In genomic region chr9:106195693-106196092, GRCm38 (mm10) we compare ENCODE assay signal across 16 mouse cellular contexts. TPM values are rescaled to one million over a fixed set of nuclear protein-coding genes. Genes with fewer than 3 reads are reported as not detected.
A peak's percentile ranks its signal among the peaks of the same experiment; 100 is the strongest.
DNase-seq lines count a peak whose midpoint lies in the region; ATAC-seq lines count a peak whose summit lies in the region.
"Had no signal": no experiment of that assay in that cellular context is flagged by ENCODE, and none has a peak within 500 bp of the region (broad histone marks: within the 10 kb centered on the region; RNA-seq: fewer than 3 reads in every experiment).

No protein-coding gene starts in this region.

- H3K27ac ChIP-seq in forebrain, embryonic 13.5 days: 0 out of 2 replicates have a peak overlapping the region, but pooled peaks have one; percentile 0
- no peak overlapping the region for H3K27ac ChIP-seq in forebrain, embryonic 10.5 days
- peak overlapping the region; percentile 54 for H3K27ac ChIP-seq in midbrain, embryonic 15.5 days
- no peak overlapping the region for H3K27ac ChIP-seq in heart, embryonic 12.5 days (ENCODE audit: poor library complexity, severe bottlenecking)
- H3K27ac ChIP-seq: heart, embryonic 13.5 days; intestine, embryonic 15.5 days had no signal

- no peak overlapping the region for H3K9ac ChIP-seq in forebrain, embryonic 13.5 days
- no peak overlapping the region for H3K9ac ChIP-seq in midbrain, embryonic 15.5 days
- no peak overlapping the region for H3K9ac ChIP-seq in heart, embryonic 12.5 days
- H3K9ac ChIP-seq: heart, embryonic 13.5 days; intestine, embryonic 15.5 days; liver, postnatal 0 days had no signal

- H3K4me3 ChIP-seq in forebrain, embryonic 13.5 days: no peak overlapping the region
- H3K4me3 ChIP-seq in forebrain, embryonic 10.5 days: no peak overlapping the region
- no peak overlapping the region for H3K4me3 ChIP-seq in midbrain, embryonic 15.5 days
- H3K4me3 ChIP-seq in heart, embryonic 12.5 days: no peak overlapping the region
- H3K4me3 ChIP-seq: heart, embryonic 13.5 days; intestine, embryonic 15.5 days; megakaryocyte, embryonic 14.5 days had no signal

- no peak for DNase-seq in forebrain, embryonic 10.5 days (ENCODE audit: extremely low spot score, low spot score)
- peak; percentile 56 to 64 for DNase-seq in left cerebral cortex, postnatal 25 days (ENCODE audit: low spot score in 2 of 2)
- DNase-seq in left cerebral cortex, adult 11 months (ENCODE audit: low spot score): no peak
- peak; percentile 79 to 81 for DNase-seq in cerebellum, postnatal 10 days
- DNase-seq in natural killer cell, adult 2 months (ENCODE audit: low spot score in 2 of 2): no peak
- DNase-seq: adrenal gland, adult 8-10 months; kidney, postnatal 25 days; liver, postnatal 0 days; spleen, adult 18-20 months had no signal

- intact Hi-C loops in left cerebral cortex, postnatal 25 days (cut with DNase I): no loop called here

- H3K4me2 ChIP-seq in forebrain, embryonic 13.5 days: no peak overlapping the region
- 0 out of 2 replicates have a peak overlapping the region, but pooled peaks have one; percentile 0 for H3K4me2 ChIP-seq in midbrain, embryonic 15.5 days
- H3K4me2 ChIP-seq in heart, embryonic 12.5 days: no peak overlapping the region
- H3K4me2 ChIP-seq: heart, embryonic 13.5 days; intestine, embryonic 15.5 days had no signal

- no peak for ATAC-seq in forebrain, embryonic 13.5 days
- peak; percentile 60 for ATAC-seq in midbrain, embryonic 15.5 days (replicated peaks)
- no peak for ATAC-seq in heart, embryonic 12.5 days (ENCODE audit: insufficient number of reproducible peaks, low FRiP score)
- ATAC-seq: intestine, embryonic 15.5 days; liver, postnatal 0 days had no signal

- H3K36me3 ChIP-seq in forebrain, embryonic 13.5 days (ENCODE audit: poor library complexity, severe bottlenecking): peaks cover 39% of the 10 kb centered on the region
- peaks cover 69% of the 10 kb centered on the region for H3K36me3 ChIP-seq in forebrain, embryonic 10.5 days (replicated peaks)
- H3K36me3 ChIP-seq in midbrain, embryonic 15.5 days (replicated peaks): peaks cover 4% of the 10 kb centered on the region; the same call in 1 of the 2 replicates
- H3K36me3 ChIP-seq in heart, embryonic 12.5 days: peaks cover 56% of the 10 kb centered on the region

- 80% methylated on average over 8 of the region's 8 CpGs for WGBS in forebrain, embryonic 13.5 days
- WGBS in forebrain, embryonic 10.5 days: 90% methylated on average over 8 of the region's 8 CpGs
- WGBS in midbrain, embryonic 15.5 days: 61% methylated on average over 8 of the region's 8 CpGs
- 88% methylated on average over 8 of the region's 8 CpGs for WGBS in heart, embryonic 12.5 days

- no peaks in the 10 kb centered on the region for H3K9me3 ChIP-seq in forebrain, embryonic 13.5 days (replicated peaks)
- H3K9me3 ChIP-seq in forebrain, embryonic 10.5 days: no peaks in the 10 kb centered on the region
- H3K9me3 ChIP-seq in midbrain, embryonic 15.5 days: no peaks in the 10 kb centered on the region
- no peaks in the 10 kb centered on the region for H3K9me3 ChIP-seq in heart, embryonic 12.5 days (replicated peaks)
- H3K9me3 ChIP-seq: heart, embryonic 13.5 days; intestine, embryonic 15.5 days; megakaryocyte, embryonic 14.5 days had no signal

- peaks cover 27% of the 10 kb centered on the region for H3K4me1 ChIP-seq in forebrain, embryonic 13.5 days
- peaks cover 39% of the 10 kb centered on the region for H3K4me1 ChIP-seq in forebrain, embryonic 10.5 days
- H3K4me1 ChIP-seq in midbrain, embryonic 15.5 days: peaks cover 30% of the 10 kb centered on the region
- H3K4me1 ChIP-seq in heart, embryonic 12.5 days (replicated peaks): peaks cover 21% of the 10 kb centered on the region

- 0 out of 2 replicates have a peak, but pooled peaks cover 12% of the 10 kb centered on the region for H3K27me3 ChIP-seq in forebrain, embryonic 13.5 days
- H3K27me3 ChIP-seq in forebrain, embryonic 10.5 days (ENCODE audit: poor library complexity, severe bottlenecking): peaks cover 12% of the 10 kb centered on the region
- 0 out of 2 replicates have a peak, but pooled peaks cover 5% of the 10 kb centered on the region for H3K27me3 ChIP-seq in midbrain, embryonic 15.5 days (replicated peaks)
- H3K27me3 ChIP-seq in heart, embryonic 12.5 days (replicated peaks): no peaks in the 10 kb centered on the region
- H3K27me3 ChIP-seq: heart, embryonic 13.5 days; intestine, embryonic 15.5 days; megakaryocyte, embryonic 14.5 days had no signal

RNA-seq across cellular contexts. Expression of gene Ppm1m, which starts 3.9 kb away (rescaled TPM):
- 19.5 and 20.1 TPM in 2 replicates for polyA plus RNA-seq in forebrain, embryonic 13.5 days (2015; fragmentation: Nextera tagmentation; extraction: Ambion mirVana)
- 42.0 and 50.7 TPM in 2 replicates for polyA plus RNA-seq in forebrain, embryonic 10.5 days (2016; fragmentation: Nextera tagmentation; extraction: Ambion mirVana)
- 10 to 100 TPM; 18.0 to 24.7 TPM for total RNA-seq in left cerebral cortex, postnatal 25 days (2021)
- polyA plus RNA-seq in midbrain, embryonic 15.5 days (2015; fragmentation: Nextera tagmentation; extraction: Ambion mirVana): 17.2 and 20.5 TPM in 2 replicates
- polyA plus RNA-seq in heart, embryonic 12.5 days (2016; fragmentation: Nextera tagmentation; extraction: Ambion mirVana): 30.7 and 34.1 TPM in 2 replicates

RNA-seq across cellular contexts. Expression of gene Twf2, which starts 7.2 kb away (rescaled TPM):
- polyA plus RNA-seq in forebrain, embryonic 13.5 days (2015; fragmentation: Nextera tagmentation; extraction: Ambion mirVana): 48.0 and 51.7 TPM in 2 replicates
- 70.9 and 71.8 TPM in 2 replicates for polyA plus RNA-seq in forebrain, embryonic 10.5 days (2016; fragmentation: Nextera tagmentation; extraction: Ambion mirVana)
- total RNA-seq in left cerebral cortex, postnatal 25 days (2021): 10 to 100 TPM; 55.1 to 59.6 TPM
- 51.8 and 55.8 TPM in 2 replicates for polyA plus RNA-seq in midbrain, embryonic 15.5 days (2015; fragmentation: Nextera tagmentation; extraction: Ambion mirVana)
- 52.9 and 53.9 TPM in 2 replicates for polyA plus RNA-seq in heart, embryonic 12.5 days (2016; fragmentation: Nextera tagmentation; extraction: Ambion mirVana)

RNA-seq across cellular contexts. Expression of gene Wdr82, which starts 25.0 kb away (rescaled TPM):
- polyA plus RNA-seq in forebrain, embryonic 13.5 days (2015; fragmentation: Nextera tagmentation; extraction: Ambion mirVana): 33.8 and 40.1 TPM in 2 replicates
- polyA plus RNA-seq in forebrain, embryonic 10.5 days (2016; fragmentation: Nextera tagmentation; extraction: Ambion mirVana): 28.3 and 30.2 TPM in 2 replicates
- total RNA-seq in left cerebral cortex, postnatal 25 days (2021): 100 to 1,000 TPM; 136 to 141 TPM
- 40.5 and 41.1 TPM in 2 replicates for polyA plus RNA-seq in midbrain, embryonic 15.5 days (2015; fragmentation: Nextera tagmentation; extraction: Ambion mirVana)
- 23.6 and 23.7 TPM in 2 replicates for polyA plus RNA-seq in heart, embryonic 12.5 days (2016; fragmentation: Nextera tagmentation; extraction: Ambion mirVana)

RNA-seq across cellular contexts. Expression of gene Tlr9, which starts 26.7 kb away (rescaled TPM):
- not detected in 2 replicates for polyA plus RNA-seq in forebrain, embryonic 13.5 days (2015; fragmentation: Nextera tagmentation; extraction: Ambion mirVana)
- 0.04 TPM in 1 of 2 replicates, not detected in the other for polyA plus RNA-seq in forebrain, embryonic 10.5 days (2016; fragmentation: Nextera tagmentation; extraction: Ambion mirVana)
- 1 to 10 TPM; 1.1 to 1.2 TPM for total RNA-seq in left cerebral cortex, postnatal 25 days (2021)
- polyA plus RNA-seq in midbrain, embryonic 15.5 days (2015; fragmentation: Nextera tagmentation; extraction: Ambion mirVana): 0.05 TPM in 1 of 2 replicates, not detected in the other
- polyA plus RNA-seq in heart, embryonic 12.5 days (2016; fragmentation: Nextera tagmentation; extraction: Ambion mirVana): not detected in 2 replicates
- polyA plus RNA-seq: heart, embryonic 13.5 days; limb, embryonic 11.5 days had no signal

RNA-seq across cellular contexts. Expression of gene Glyctk, which starts 37.8 kb away (rescaled TPM):
- polyA plus RNA-seq in forebrain, embryonic 13.5 days (2015; fragmentation: Nextera tagmentation; extraction: Ambion mirVana): 6.4 and 7.9 TPM in 2 replicates
- 6.8 and 8.0 TPM in 2 replicates for polyA plus RNA-seq in forebrain, embryonic 10.5 days (2016; fragmentation: Nextera tagmentation; extraction: Ambion mirVana)
- total RNA-seq in left cerebral cortex, postnatal 25 days (2021): 1 to 10 TPM; 3.3 to 5.3 TPM
- 4.5 and 4.9 TPM in 2 replicates for polyA plus RNA-seq in midbrain, embryonic 15.5 days (2015; fragmentation: Nextera tagmentation; extraction: Ambion mirVana)
- polyA plus RNA-seq in heart, embryonic 12.5 days (2016; fragmentation: Nextera tagmentation; extraction: Ambion mirVana): 1.1 TPM in 2 replicates

Comparison
In these comparisons a context has a peak if more than half of its experiments do, and no peak if none do; other contexts are left out.
1. H3K27ac ChIP-seq: peak in forebrain, embryonic 13.5 days (single experiment) and midbrain, embryonic 15.5 days (single experiment); none in forebrain, embryonic 10.5 days (single experiment) and heart, embryonic 12.5 days (single experiment).
2. DNase-seq: peak in left cerebral cortex, postnatal 25 days (2 of 2) and cerebellum, postnatal 10 days (2 of 2); none in forebrain, embryonic 10.5 days (single experiment), left cerebral cortex, adult 11 months (single experiment) and natural killer cell, adult 2 months (0 of 2).